Mouse (Mus musculus): Measurements from ENCODE around the gene Muc15. TPM values are rescaled to one million over a fixed set of nuclear protein-coding genes. Genes with fewer than 3 reads are reported as not detected.

The Muc15 gene
- total RNA-seq (2012; rRNA removed): not detected in 2 replicates
- total RNA-seq (2014; rRNA removed): not detected in 2 replicates
- not detected in 2 replicates for polyA plus RNA-seq (2012; ENCODE audit: insufficient read length, low read depth)

- no peak within 1 kb of the TSS for H3K4me2 ChIP-seq (ENCODE audit: insufficient read depth, low read depth, poor library complexity, severe bottlenecking)
- dilution Hi-C loops (cut with MboI; ENCODE audit: extremely low pct_ligation_motif_present, extremely low pct_unique_long_range_greater_than_20kb, low sequenced_read_pairs): no loop called here
- peaks cover 26% of the 10 kb centered on the region for H3K9me3 ChIP-seq (replicated peaks; ENCODE audit: low read length)
- H3K4me3 ChIP-seq (replicated peaks in 1 of 3; ENCODE audit: low read depth in 2 of 3, low read length in 2 of 3, poor library complexity in 1 of 3): no peak within 1 kb of the TSS
- no peak within 1 kb of the TSS for H3K9ac ChIP-seq (ENCODE audit: insufficient read depth, low read depth)
- H3K27me3 ChIP-seq (replicated peaks): no peaks in the 10 kb centered on the region
- H3K4me1 ChIP-seq (ENCODE audit: control insufficient read depth in 1 of 2, insufficient read depth in 2 of 2): no peaks in the 10 kb centered on the region
- in situ Hi-C loops (cut with MboI; ENCODE audit: low pct_ligation_motif_present, low pct_unique_long_range_greater_than_20kb, low sequenced_read_pairs): no loop called here
- no peaks in the 10 kb centered on the region for H3K36me3 ChIP-seq (replicated peaks in 1 of 2; ENCODE audit: control insufficient read depth in 1 of 2, insufficient read depth in 1 of 2, low read length in 1 of 2)
- DNase-seq (ENCODE audit: extremely low read depth): no peak
- H3K79me2 ChIP-seq (replicated peaks; ENCODE audit: control insufficient read depth, extremely low read depth, insufficient read depth, poor library complexity, severe bottlenecking): no peaks in the 10 kb centered on the region
- H3K27ac ChIP-seq (ENCODE audit: insufficient read depth, low read depth): no peak within 1 kb of the TSS
- no peak for TF ChIP-seq NELFE (IDR thresholded peaks at IDR 0.05; ENCODE audit: low read depth, low read length)
- no peak for TF ChIP-seq E2F4 (IDR thresholded peaks at IDR 0.05; ENCODE audit: insufficient replicate concordance, low read depth, low read length)
- no peak for TF ChIP-seq ZKSCAN1 (IDR thresholded peaks at IDR 0.05; ENCODE audit: borderline replicate concordance, low read depth, low read length)
- TF ChIP-seq SMC3 (IDR thresholded peaks at IDR 0.05; ENCODE audit: low read depth, low read length): no peak
- TF ChIP-seq HCFC1 (IDR thresholded peaks at IDR 0.05; ENCODE audit: low read depth, low read length): no peak
- no peak for TF ChIP-seq ZNF384 (IDR thresholded peaks at IDR 0.05; ENCODE audit: low read depth, low read length)
- no peak for TF ChIP-seq EP300 (IDR thresholded peaks at IDR 0.05; ENCODE audit: low read length)
- TF ChIP-seq ELF1 (IDR thresholded peaks at IDR 0.05; ENCODE audit: low read depth, low read length): no peak
- TF ChIP-seq MAX (IDR thresholded peaks at IDR 0.05; ENCODE audit: low read length): no peak
- no peak for TF ChIP-seq NRF1 (IDR thresholded peaks at IDR 0.05; ENCODE audit: low read depth, low read length)
- no peak for TF ChIP-seq USF2 (conservative IDR thresholded peaks at IDR 0.05; ENCODE audit: low read depth, low read length)
- TF ChIP-seq JUN (IDR thresholded peaks at IDR 0.05; ENCODE audit: insufficient read depth, low read depth, low read length): no peak
- no peak for TF ChIP-seq MYC (IDR thresholded peaks at IDR 0.05; ENCODE audit: low read depth, low read length)
Measured at GRCm38 (mm10) chr2:110721290-110721753, at the start of gene Muc15. Gene Muc15 (plus strand): TSS chr2:110721340.

- Histone ChIP-seq H3K79me2 (replicated peaks; ENCODE audit: control insufficient read depth, extremely low read depth, insufficient read depth, poor library complexity, severe bottlenecking) (no peaks in the 10 kb centered on the region), H3K27me3 (replicated peaks) (no peaks in the 10 kb centered on the region), H3K27ac (ENCODE audit: insufficient read depth, low read depth) (no peak overlapping the region), H3K4me2 (ENCODE audit: insufficient read depth, low read depth, poor library complexity, severe bottlenecking) (no peak overlapping the region), H3K9me3 (replicated peaks; ENCODE audit: low read length) (peaks cover 26% of the 10 kb centered on the region), H3K9ac (ENCODE audit: insufficient read depth, low read depth) (no peak overlapping the region), H3K36me3 (replicated peaks in 1 of 2; ENCODE audit: control insufficient read depth in 1 of 2, insufficient read depth in 1 of 2, low read length in 1 of 2) (no peaks in the 10 kb centered on the region), H3K4me3 (replicated peaks in 1 of 3; ENCODE audit: low read depth in 2 of 3, low read length in 2 of 3, poor library complexity in 1 of 3) (no peak overlapping the region), H3K4me1 (ENCODE audit: control insufficient read depth in 1 of 2, insufficient read depth in 2 of 2) (no peaks in the 10 kb centered on the region)
- DNase-seq (ENCODE audit: extremely low read depth): no peak
- dilution Hi-C loops (cut with MboI; ENCODE audit: extremely low pct_ligation_motif_present, extremely low pct_unique_long_range_greater_than_20kb, low sequenced_read_pairs) (no loop called here), in situ Hi-C loops (cut with MboI; ENCODE audit: low pct_ligation_motif_present, low pct_unique_long_range_greater_than_20kb, low sequenced_read_pairs) (no loop called here)
- TF ChIP-seq MAX (IDR thresholded peaks at IDR 0.05; ENCODE audit: low read length) (no peak), USF1 (IDR thresholded peaks at IDR 0.05; ENCODE audit: low read depth, low read length) (no peak), MEF2A (IDR thresholded peaks at IDR 0.05; ENCODE audit: borderline replicate concordance, low read depth, low read length) (no peak), ETS1 (conservative IDR thresholded peaks at IDR 0.05; ENCODE audit: low read depth, low read length) (no peak), ZNF384 (IDR thresholded peaks at IDR 0.05; ENCODE audit: low read depth, low read length) (no peak), BHLHE40 (IDR thresholded peaks at IDR 0.05; ENCODE audit: low read depth, low read length) (no peak), PAX5 (IDR thresholded peaks at IDR 0.05; ENCODE audit: low read length) (no peak), GABPA (IDR thresholded peaks at IDR 0.05; ENCODE audit: insufficient replicate concordance, low read depth, low read length) (no peak), RAD21 (IDR thresholded peaks at IDR 0.05; ENCODE audit: low read depth, low read length) (no peak), MYC (IDR thresholded peaks at IDR 0.05; ENCODE audit: low read depth, low read length) (no peak), CTCF (conservative IDR thresholded peaks at IDR 0.05 in 1 of 2, IDR thresholded peaks at IDR 0.05 in 1 of 2; ENCODE audit: low read depth in 2 of 2, low read length in 2 of 2) (no peak), ELF1 (IDR thresholded peaks at IDR 0.05; ENCODE audit: low read depth, low read length) (no peak)
Measured at GRCm38 (mm10) chr2:110709436-110709835, 11.7 kb upstream of the Muc15 start.

Data from CH12.LX (cell line).